Mouse (Mus musculus): ENCODE measurements around the gene Rbfox3.

DNA sequence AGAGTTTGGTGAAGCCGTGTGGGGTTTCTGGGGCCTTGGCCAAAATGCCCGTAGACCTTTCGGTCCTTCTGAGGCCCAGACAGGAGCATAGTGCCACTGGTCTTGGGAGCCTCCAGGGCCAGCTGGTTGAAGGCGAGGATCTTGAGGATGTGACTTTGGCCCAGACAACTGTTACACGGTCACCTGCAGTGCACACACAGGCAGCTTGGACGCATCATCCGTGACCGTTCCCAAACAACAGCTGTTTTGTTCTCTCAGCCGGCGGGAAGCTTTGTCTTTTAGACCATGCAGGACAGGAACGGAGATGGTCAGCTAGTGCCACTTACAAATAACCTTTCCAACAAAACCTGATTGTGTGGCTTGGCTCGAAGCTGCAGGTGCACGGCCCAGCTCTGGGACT is 439.7 kb downstream of the Rbfox3 start:
- TF ChIP-seq GATA1 (IDR thresholded peaks at IDR 0.05; ENCODE audit: borderline replicate concordance, low read length), result no peak
- TF ChIP-seq FLI1 (IDR thresholded peaks at IDR 0.05; ENCODE audit: low read length), result no peak
